Mouse (Mus musculus) G1E (cell line): ENCODE measurements around the gene Ndst4. TPM values are rescaled to one million over a fixed set of nuclear protein-coding genes. Genes with fewer than 3 reads are reported as not detected.

Experiments used
- ATAC-seq: 2 replicates; pipeline ENCODE4 v1.8.0; 2016; ENCODE audit warnings: mild to moderate bottlenecking; ENCODE audit not compliant: insufficient number of reproducible peaks, poor library complexity, low FRiP score, severe bottlenecking; ENCODE audit errors: extremely low read depth
- DNase-seq: peaks from one replicate; pipeline ENCODE4 v3.0.0; 2012; ENCODE audit warnings: low spot score
- H3K27me3 ChIP-seq: 2 replicates; pipeline ENCODE4 v1.6.1; 2012; ENCODE audit warnings: mild to moderate bottlenecking, low read length, inconsistent platforms; ENCODE audit not compliant: insufficient read depth
- H3K36me3 ChIP-seq: replicated peaks from 2 replicates; pipeline ENCODE3; 2012; ENCODE audit warnings: mild to moderate bottlenecking, inconsistent platforms
- H3K4me1 ChIP-seq: 2 replicates; pipeline ENCODE4 v1.6.1; 2012; ENCODE audit warnings: low read depth, low read length, inconsistent platforms, mixed read lengths; ENCODE audit not compliant: insufficient read depth
- H3K4me3 ChIP-seq: 2 replicates; pipeline ENCODE4 v1.5.1; 2012; ENCODE audit warnings: low read depth, mild to moderate bottlenecking, inconsistent platforms, low read length, moderate library complexity, mixed read lengths
- H3K9me3 ChIP-seq: replicated peaks from 2 replicates; pipeline ENCODE4 v1.6.1; 2012; ENCODE audit warnings: inconsistent platforms
- CTCF ChIP-seq: IDR thresholded peaks from 2 replicates; pipeline ENCODE4 v1.5.1; 2012; ENCODE audit warnings: low read depth, low read length, inconsistent platforms, mixed read lengths
- GATA1 ChIP-seq: IDR thresholded peaks from 2 replicates; pipeline ENCODE4 v1.6.1; 2012; ENCODE audit warnings: borderline replicate concordance, low read length, inconsistent platforms, mixed read lengths
- GATA2 ChIP-seq: IDR thresholded peaks from 2 replicates; pipeline ENCODE4 v1.6.1; 2012; ENCODE audit warnings: low read depth, low read length, inconsistent platforms, borderline replicate concordance
- POLR2AphosphoS5 ChIP-seq: IDR thresholded peaks from 2 replicates; pipeline ENCODE4 v1.6.1; 2012; ENCODE audit warnings: low read depth, low read length, inconsistent platforms; ENCODE audit not compliant: insufficient replicate concordance
- TAL1 ChIP-seq: conservative IDR thresholded peaks from 2 replicates; pipeline ENCODE4 v1.6.1; 2012; ENCODE audit warnings: low read depth, low read length, inconsistent platforms, mixed read lengths
- polyA plus RNA-seq: library from polyadenylated mRNA; stranded (reverse); fragments of >175 nt; gene quantifications from 2 replicates; pipeline ENCODE4 v1.2.3, GENCODE M21; 2012
- total RNA-seq, 2 experiments: library from RNA; stranded (forward) in 1 of 2; stranded (reverse) in 1 of 2; fragments of 200-1000 nt in 1 of 2; fragments of >200 nt in 1 of 2; fragmentation: Nextera tagmentation in 1 of 2; gene quantifications; 2 replicates each; pipeline ENCODE4 v1.2.3; 2014 to 2017

The Ndst4 gene
- total and polyA plus RNA-seq, 3 experiments: 0.11 TPM; not detected in 2

DNA sequence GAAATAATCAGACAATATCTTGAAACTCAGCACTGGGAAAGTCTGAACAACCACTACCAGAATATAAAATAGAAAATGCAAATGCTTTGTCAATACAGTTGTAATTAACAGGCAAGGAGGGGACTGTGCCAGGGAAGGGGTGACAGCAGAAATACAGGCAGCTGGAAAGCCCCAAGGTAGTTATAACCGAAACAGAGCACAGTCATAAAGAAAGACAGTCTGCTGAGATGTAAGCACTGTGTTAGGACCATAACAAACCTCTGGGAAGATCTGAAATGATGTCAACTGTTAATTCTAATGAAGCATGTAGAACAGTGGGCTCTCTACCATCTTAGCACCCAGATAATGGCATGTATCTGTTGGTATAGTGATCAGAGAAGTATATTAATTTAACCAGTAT, 287.1 kb downstream of the Ndst4 start:
- Histone ChIP-seq H3K4me1 (no peaks in the 10 kb centered on the region), H3K9me3 (no peaks in the 10 kb centered on the region), H3K4me3 (no peak overlapping the region), H3K27me3 (no peaks in the 10 kb centered on the region), H3K36me3 (no peaks in the 10 kb centered on the region)
- no peak for TF ChIP-seq TAL1
- no peak for TF ChIP-seq GATA1
- no peak for TF ChIP-seq CTCF
- no peak for TF ChIP-seq GATA2
- TF ChIP-seq POLR2AphosphoS5: no peak
- no peak for DNase-seq
- ATAC-seq: no peak

DNA sequence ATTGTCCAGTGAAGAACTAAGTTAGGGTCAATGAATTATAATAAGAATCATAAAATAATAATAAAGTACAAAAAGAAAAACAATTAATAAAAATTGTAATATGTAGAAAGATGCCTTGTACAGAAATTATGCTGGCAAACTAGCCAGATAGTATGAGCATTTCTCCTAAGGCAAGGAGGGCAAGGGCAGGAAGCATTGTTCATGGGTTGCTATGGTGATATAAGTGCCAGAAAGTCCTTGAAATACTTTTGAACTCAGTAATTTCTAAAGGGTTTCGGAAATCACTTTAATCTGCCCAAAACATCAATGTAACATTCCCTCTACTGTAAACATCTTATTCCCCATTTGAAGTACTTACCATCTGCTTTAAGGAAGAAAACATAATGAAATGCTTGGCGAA, 319.1 kb downstream of the Ndst4 start:
- DNase-seq (no peak), ATAC-seq (no peak)
- no peak for TF ChIP-seq CTCF
- no peak for TF ChIP-seq GATA2
- no peak for TF ChIP-seq POLR2AphosphoS5
- no peak for TF ChIP-seq TAL1
- TF ChIP-seq GATA1: no peak
- Histone ChIP-seq H3K9me3 (no peaks in the 10 kb centered on the region; the same call in 1 of the 2 replicates), H3K36me3 (no peaks in the 10 kb centered on the region), H3K4me3 (no peak overlapping the region), H3K27me3 (no peaks in the 10 kb centered on the region), H3K4me1 (no peaks in the 10 kb centered on the region)

DNA sequence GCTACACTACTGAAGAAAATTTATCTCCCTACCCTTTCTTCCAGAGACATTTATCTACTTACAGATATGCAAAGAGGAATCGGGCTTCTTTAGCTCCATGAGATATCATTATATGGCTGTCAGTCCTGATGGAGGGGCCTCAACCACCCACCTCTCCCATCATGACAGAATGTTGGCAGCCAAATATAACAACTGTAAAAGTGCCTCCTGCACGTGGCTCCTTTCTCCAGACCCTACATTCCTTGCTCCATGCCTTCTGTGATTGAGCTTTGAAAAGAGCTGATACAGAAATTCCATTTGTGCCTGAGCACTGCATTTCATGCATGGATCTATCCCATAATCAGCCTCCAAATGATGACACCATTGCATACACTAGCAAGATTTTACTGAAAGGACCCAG, 331.1 kb downstream of the Ndst4 start:
- Histone ChIP-seq H3K4me3 (no peak overlapping the region), H3K27me3 (no peaks in the 10 kb centered on the region), H3K36me3 (no peaks in the 10 kb centered on the region), H3K4me1 (no peaks in the 10 kb centered on the region), H3K9me3 (no peaks in the 10 kb centered on the region)
- TF ChIP-seq GATA1 (no peak), GATA2 (no peak), POLR2AphosphoS5 (no peak), CTCF (no peak), TAL1 (no peak)
- no peak for DNase-seq
- no peak for ATAC-seq

DNA sequence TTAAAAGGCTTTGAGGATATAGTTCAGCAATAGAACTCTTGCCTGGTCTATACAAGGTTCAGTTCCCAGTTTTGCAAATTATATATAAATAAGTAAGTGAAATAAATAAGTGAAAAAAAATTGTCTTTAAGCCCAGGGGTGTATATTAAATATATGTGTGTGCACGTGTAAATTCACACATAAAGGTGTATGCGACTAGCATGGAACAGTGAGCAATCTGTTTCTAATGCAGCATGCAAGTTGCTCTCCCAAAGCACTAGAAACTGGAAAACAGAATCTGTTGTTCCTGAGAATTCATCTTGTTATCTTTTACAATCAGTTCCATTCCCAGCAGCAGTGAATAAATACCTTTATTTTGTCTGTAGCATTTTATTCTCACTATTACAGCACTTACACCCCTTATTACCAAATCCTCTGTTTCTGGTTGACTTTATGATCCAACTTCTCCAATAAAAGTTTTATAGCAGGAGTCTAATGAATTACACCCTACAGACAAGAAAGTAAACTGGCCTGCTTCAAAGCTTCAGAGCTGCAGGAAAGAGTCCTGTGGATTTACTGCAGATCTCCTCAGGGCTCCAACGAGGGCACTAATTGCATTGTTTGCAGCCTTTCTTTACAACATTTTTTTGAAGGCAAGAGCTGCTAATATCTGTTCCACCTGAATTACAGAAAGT, 340.7 kb downstream of the Ndst4 start:
- no peak for ATAC-seq
- Histone ChIP-seq H3K4me3 (no peak overlapping the region), H3K27me3 (no peaks in the 10 kb centered on the region), H3K36me3 (no peaks in the 10 kb centered on the region), H3K9me3 (no peaks in the 10 kb centered on the region), H3K4me1 (no peaks in the 10 kb centered on the region)
- DNase-seq: no peak
- TF ChIP-seq GATA2: no peak
- no peak for TF ChIP-seq CTCF
- TF ChIP-seq POLR2AphosphoS5: no peak
- no peak for TF ChIP-seq GATA1
- no peak for TF ChIP-seq TAL1

DNA sequence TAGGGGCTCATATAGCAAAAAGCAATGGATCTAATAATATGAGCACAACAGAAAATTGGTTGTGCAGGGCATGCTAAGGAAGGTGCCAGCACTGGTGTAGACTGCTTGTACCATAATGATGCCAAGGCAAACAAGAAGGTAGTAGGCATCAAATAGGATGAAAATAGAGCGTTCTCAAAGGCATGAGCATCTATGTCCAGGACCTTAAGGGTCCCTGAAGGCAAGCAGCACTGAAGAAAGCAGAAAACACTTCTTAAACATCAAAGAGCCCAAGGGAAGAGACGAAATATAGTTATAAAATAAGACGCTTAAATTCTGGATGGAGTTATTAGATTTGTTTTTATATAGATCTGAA, 341.2 kb downstream of the Ndst4 start:
- Histone ChIP-seq H3K4me1 (no peaks in the 10 kb centered on the region), H3K4me3 (no peak overlapping the region), H3K9me3 (no peaks in the 10 kb centered on the region), H3K27me3 (no peaks in the 10 kb centered on the region), H3K36me3 (no peaks in the 10 kb centered on the region)
- TF ChIP-seq GATA1 (no peak), GATA2 (no peak), CTCF (no peak), TAL1 (no peak), POLR2AphosphoS5 (no peak)
- no peak for ATAC-seq
- DNase-seq: no peak

DNA sequence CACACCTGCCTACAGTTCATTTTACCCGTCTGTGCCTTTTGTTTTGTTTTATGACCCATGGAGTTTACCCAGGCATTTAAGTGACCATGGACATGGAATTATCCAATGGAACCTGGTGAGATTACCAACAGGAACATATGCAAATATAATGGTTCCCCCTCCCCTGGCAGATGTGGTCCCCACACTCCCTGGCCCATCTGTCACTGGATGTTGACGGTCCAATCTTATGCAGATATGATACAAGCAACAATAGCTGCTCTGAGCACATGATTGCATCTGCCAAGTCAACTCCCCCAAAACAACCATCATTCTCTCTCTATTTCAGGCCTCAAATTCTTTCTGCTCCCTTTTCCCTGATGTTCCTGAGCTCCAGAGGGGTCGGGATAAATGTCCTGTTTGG, 342.5 kb downstream of the Ndst4 start:
- ATAC-seq (no peak), DNase-seq (no peak)
- Histone ChIP-seq H3K9me3 (no peaks in the 10 kb centered on the region), H3K4me1 (no peaks in the 10 kb centered on the region), H3K4me3 (no peak overlapping the region), H3K36me3 (no peaks in the 10 kb centered on the region), H3K27me3 (no peaks in the 10 kb centered on the region)
- TF ChIP-seq CTCF (no peak), TAL1 (no peak), POLR2AphosphoS5 (no peak), GATA2 (no peak), GATA1 (no peak)

DNA sequence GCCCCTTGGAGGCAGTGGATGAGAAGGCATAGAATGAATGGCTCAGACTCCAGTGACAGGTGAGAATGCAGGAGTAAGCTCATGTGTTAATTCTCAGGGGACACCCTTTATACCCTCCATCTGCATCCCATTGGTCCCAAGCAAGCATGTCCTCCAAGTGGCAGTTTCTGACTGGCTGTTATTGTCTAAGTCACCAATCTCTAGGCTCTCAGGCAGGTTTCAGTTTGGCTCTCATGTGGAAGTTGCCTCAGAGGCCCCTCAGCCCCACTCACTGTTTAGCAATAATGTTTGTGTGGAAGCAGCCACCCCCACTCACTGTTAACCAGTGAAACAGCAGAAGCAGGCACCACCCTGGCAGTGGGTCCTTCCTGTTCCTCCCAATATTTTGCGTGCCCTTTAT, 353.0 kb downstream of the Ndst4 start:
- H3K36me3 ChIP-seq: no peaks in the 10 kb centered on the region
- ATAC-seq (no peak), DNase-seq (no peak)
- H3K27me3 ChIP-seq: no peaks in the 10 kb centered on the region
- no peak for TF ChIP-seq POLR2AphosphoS5
- TF ChIP-seq GATA1: no peak
- TF ChIP-seq TAL1: no peak
- TF ChIP-seq CTCF: no peak
- no peak for TF ChIP-seq GATA2
- H3K9me3 ChIP-seq: 0 out of 2 replicates have a peak, but pooled peaks cover 3% of the 10 kb centered on the region
- H3K4me3 ChIP-seq: no peak overlapping the region
- H3K4me1 ChIP-seq: no peaks in the 10 kb centered on the region
